Mouse (Mus musculus) retina, adult 2 months (tissue): ENCODE results near the gene Nexn.
"Not testable (repeated sequence)": the region's sequence is repeated elsewhere in the genome, so short reads cannot be mapped to it uniquely, and the experiment has no call there.

Experiments used
- DNase-seq: peaks from one replicate; pipeline ENCODE4 v3.0.0-alpha.2; 2012; ENCODE audit warnings: low read depth, low spot score

The Nexn gene

GRCm38 (mm10) chr3:152266036-152266421 lies at the start of gene Nexn:
TSS of gene Nexn (minus strand) at chr3:152266350.
- DNase-seq: no peak

DNA sequence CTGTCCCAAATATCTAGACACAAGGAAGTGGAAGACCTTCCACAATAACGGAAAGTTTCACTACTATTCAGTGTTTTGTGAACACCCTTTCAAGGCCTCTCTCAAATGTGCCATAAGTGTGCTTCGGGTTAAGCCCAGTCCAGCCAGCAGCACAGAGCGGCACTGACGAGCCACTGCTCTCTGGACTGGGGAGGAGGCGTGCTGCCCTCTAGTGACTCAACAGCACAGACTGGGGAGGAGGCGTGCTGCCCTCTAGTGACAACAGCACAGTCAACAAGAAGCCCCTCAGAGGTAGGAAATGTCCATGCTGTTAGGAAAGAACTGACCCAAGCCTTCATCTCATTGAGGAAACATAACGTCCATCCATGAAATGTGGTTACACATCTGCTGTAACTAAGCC lies 49.5 kb upstream of the Nexn start:
- peak; percentile 57 for DNase-seq

DNA sequence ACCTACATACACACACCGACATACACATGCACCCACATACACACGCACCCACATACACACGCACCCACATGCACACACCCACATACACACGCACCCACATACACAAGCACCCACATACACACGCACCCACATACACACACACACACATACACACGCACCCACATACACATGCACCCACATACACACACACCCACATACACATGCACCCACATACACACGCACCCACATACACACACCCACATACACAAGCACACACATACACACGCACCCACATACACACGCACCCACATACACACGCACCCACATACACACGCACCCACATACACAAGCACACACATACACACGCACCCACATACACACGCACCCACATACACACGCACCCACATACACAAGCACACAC lies 48.5 kb upstream of the Nexn start:
- not testable (repeated sequence) for DNase-seq

DNA sequence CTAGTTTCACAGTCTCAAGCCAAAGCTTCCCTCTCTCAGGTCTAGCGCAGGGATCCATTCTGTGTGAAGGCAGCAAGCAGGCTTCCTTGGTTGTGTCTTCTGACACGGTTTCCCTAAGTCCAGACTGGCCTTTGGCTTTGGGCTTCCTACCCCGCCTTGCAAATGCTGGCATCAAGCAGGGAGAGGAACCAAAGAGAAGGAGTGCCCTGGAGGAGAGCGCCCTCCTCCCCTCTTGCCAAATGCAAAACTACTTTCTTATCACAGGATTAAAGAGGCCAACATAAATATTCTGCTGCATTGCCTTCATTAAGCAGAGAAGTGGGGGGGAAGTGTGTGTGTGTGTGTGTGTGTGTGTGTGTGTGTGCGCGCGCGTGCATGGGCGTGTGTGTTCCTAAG lies 43.1 kb upstream of the Nexn start:
- no peak for DNase-seq

- DNase-seq: no peak
Measured at GRCm38 (mm10) chr3:152308485-152309249, 42.5 kb upstream of the Nexn start.

DNA sequence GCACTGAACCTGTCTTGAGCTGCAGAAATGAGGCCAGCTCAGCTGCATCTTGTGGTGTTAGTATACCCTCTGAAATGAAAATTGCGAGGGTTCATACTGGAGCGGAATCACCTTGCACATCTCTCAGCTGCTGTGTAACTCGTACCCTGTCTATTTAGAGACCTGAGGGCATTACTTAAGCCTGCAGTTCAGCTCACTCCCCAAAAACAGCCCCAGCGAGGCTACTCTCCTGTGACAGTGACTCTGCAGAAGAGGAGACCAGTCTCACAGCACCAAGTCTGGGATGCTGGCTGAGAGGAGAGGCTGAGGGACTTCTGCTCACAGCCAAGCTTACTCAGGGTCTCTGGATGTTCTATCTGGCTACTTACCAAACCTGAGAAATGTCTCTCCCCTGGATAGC lies 39.8 kb upstream of the Nexn start:
- DNase-seq: no peak

DNA sequence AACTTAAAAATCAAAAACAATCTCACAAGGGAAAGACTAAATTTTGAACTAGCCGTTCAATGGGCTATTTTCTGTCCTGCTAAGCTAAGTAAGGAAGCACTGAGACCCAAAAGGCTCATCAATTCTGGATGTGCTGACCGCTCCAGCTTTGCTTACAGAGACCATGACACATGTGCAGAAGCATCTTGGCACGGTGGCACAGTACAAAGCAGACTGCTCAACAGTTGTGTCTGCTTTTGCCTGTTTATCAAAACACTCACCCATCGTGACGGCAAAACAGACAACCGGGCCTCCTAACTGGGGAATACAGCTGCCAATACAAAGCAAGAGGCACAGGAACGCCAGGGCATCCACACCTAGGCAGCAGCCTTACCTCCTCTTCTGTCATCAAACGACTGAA lies 38.9 kb upstream of the Nexn start:
- DNase-seq: no peak

- DNase-seq: no peak
Measured at GRCm38 (mm10) chr3:152304093-152304815, 38.1 kb upstream of the Nexn start.

DNA sequence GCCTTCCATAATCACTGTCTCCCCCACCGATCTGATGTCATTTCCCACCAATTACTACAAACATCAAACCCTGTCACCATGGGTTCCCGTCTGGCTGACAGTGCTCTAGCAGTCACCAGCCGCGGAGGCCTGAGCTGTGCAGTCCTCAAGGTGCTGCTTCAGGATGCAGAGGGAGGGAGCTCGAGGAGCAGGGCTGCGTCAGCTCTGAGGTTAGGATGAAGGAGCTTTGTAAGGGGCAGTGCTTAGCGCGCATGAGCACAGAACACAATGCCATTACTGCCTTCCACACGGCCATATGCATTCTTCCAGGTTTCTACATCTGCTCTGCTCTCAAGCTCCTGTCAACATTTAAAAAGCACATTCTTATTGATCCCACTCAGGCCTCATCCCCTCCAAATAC lies 36.8 kb upstream of the Nexn start:
- no peak for DNase-seq

GRCm38 (mm10) chr3:152300376-152301337 lies 34.5 kb upstream of the Nexn start:
- DNase-seq: no peak

DNA sequence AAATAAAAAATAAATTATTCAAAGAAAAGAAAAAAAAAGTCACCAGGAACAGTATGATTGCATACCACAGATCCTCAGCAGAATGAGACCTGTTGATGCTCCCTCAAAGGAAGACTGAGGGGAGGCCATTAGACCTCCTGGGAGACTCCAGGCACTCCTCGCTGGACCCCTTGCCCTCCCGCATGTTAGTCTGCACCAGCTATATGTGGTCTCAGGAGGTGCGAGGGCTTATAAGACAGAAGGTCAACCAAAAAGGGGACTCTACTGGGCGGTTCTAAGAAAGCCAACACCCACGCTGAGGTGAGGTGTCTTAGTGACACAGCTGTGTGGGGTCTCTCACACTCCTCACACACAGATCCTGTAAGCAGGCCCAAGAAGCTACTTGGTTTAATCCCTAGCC lies 29.7 kb upstream of the Nexn start:
- DNase-seq: no peak

DNA sequence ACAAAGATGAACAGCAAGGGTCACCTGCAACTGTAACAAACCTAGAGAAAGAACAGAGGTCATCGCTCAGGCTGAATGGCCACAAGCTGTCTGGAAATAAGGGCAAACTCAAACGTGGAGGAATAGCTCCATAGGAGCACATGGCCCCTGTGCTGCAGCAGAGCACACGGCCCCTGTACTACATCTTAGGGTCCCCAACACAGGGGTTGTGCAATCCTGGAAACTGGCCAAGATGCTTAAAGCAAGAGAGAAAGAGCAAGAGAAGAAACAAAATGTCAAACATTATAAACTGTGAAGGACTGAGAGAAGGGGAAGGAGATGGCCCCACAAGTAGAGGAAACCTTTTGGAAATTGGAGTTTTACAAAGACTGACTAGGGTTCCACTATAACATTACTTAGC lies 28.2 kb upstream of the Nexn start:
- DNase-seq: no peak

DNA sequence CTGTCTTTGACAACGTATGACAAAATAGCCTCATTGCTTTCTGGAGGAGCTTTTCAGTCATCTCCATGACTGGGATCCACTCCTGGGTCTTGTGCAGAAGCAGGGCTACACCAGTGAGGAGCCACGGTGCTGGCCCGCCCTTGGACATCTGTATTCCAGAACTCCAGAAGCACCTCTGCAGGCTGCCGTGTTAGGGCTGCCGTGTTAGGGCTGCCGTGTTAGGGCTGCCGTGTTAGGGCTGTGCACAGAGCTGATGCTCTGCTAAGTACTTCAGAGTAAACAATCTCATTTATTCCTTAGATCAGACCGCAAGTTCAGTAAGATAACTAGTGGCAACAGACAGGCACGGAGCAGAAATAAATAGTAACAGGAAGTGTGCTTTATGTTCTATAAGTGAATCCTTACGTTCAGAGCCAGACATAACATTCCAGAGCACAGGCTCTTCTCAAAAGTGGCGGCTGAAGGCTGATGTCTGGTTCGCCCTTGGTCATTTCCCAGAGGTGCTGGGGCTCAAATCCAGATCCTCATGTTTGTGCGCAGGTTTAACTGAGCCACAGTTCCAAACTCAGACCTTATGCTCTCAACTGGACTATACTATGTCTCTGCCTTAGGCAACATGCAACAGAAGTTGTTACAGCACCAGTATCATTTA lies 27.5 kb upstream of the Nexn start:
- no peak for DNase-seq

DNA sequence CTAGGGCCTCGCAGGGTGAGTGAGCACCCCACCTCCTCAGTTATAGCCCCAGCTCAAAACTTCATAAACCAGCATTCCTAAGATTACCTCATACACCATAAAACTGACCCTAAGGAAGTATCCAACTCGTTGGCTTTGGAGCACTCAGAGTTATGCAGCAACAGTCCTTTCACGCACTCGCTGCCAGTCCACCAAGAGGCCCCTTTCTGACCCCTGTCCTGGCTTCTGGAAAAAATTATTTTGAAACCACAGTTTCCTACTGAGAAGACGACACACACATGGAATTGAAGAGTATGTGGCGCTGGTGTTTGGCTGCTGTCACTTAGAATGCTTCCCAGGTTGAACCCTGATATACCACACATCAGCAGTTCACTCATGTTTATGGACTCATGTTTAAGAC lies 25.7 kb upstream of the Nexn start:
- no peak for DNase-seq

DNA sequence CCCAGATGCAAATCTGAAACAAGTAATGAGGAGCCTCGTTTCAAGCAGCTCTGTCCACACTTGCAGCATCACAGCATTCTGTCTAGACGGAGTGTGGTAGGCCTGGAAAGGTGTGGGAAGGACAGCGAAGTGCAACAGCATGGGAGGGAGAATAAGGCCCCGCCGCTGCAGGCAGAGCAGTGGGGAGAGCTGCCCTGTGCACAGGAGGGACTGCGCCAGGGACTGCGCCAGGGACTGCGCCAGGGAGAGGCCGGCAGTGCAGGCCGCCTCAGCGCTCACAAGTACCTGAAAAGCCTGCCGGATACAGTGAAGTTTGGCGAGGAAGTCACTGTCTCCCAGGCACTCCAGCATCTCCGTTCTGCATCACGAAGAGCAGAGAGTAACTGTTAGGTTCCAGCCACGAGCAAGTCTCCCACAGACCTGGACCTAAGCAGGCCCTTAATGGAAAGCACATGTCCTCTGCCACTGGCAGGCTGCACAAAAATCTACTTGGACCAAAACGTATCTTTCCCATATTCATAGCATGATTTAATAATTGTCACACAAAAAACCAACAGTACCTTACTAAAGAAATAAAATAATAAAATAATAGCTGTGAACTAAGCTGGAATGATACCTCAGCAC lies 24.1 kb upstream of the Nexn start:
- DNase-seq: no peak

- DNase-seq: no peak
Measured at GRCm38 (mm10) chr3:152288740-152289139, 22.6 kb upstream of the Nexn start.

- no peak for DNase-seq
Measured at GRCm38 (mm10) chr3:152288276-152288675, 22.1 kb upstream of the Nexn start.

- no peak for DNase-seq
Measured at GRCm38 (mm10) chr3:152287810-152288209, 21.7 kb upstream of the Nexn start.

GRCm38 (mm10) chr3:152284759-152285158 lies 18.6 kb upstream of the Nexn start:
- no peak for DNase-seq

DNA sequence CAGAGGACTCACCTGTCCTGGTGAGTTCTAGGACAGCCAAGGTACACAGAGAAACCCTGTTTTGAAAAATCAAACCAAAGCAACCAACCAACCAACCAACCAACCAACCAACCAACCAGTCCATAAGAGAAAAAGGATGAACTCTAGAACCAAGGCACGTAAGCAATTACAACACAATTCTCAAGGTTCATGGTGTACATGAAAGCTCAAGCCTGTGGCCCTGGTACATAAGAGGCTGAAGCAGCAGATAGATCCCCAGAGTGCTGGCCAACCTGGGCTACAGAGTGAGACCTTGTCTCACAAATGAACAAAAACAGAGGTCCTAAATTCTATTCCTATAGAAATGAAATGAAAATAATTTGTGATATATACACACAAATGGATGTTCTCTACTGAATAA lies 18.2 kb upstream of the Nexn start:
- no peak for DNase-seq

GRCm38 (mm10) chr3:152282126-152282525 lies 16.0 kb upstream of the Nexn start:
- DNase-seq: no peak
